Mouse (Mus musculus): ENCODE results near the gene Tlr9. TPM values are rescaled to one million over a fixed set of nuclear protein-coding genes. Genes with fewer than 3 reads are reported as not detected.
A peak's percentile ranks its signal among the peaks of the same experiment; 100 is the strongest.

The Tlr9 gene
- total RNA-seq, 2 experiments from 2014 or later = 1.1 to 1.4 TPM

DNA sequence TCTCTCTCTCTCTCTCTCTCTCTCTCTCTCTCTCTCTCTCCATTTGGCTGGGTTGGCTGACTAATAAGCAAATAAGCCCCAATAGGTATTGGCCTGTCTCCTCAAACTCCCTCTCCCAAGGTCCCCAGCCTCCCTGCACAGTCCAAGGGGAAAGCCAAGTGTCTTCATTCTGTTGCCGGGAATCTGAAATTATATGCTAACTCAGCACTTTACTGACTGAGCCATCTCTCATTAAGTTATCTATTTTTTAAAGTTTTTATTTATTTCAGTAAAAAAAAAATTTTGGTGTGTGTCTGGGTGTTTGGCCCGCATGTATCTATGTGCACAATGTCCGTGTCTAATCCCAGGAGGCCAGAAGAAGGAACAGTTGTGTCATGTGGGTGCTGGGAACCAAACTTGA is 20.5 kb upstream of the Tlr9 start:
- no peak for DNase-seq (ENCODE audit: extremely low spot score in 1 of 2, low spot score in 2 of 2)
- intact Hi-C loops (cut with DNase I) = no loop called here

DNA sequence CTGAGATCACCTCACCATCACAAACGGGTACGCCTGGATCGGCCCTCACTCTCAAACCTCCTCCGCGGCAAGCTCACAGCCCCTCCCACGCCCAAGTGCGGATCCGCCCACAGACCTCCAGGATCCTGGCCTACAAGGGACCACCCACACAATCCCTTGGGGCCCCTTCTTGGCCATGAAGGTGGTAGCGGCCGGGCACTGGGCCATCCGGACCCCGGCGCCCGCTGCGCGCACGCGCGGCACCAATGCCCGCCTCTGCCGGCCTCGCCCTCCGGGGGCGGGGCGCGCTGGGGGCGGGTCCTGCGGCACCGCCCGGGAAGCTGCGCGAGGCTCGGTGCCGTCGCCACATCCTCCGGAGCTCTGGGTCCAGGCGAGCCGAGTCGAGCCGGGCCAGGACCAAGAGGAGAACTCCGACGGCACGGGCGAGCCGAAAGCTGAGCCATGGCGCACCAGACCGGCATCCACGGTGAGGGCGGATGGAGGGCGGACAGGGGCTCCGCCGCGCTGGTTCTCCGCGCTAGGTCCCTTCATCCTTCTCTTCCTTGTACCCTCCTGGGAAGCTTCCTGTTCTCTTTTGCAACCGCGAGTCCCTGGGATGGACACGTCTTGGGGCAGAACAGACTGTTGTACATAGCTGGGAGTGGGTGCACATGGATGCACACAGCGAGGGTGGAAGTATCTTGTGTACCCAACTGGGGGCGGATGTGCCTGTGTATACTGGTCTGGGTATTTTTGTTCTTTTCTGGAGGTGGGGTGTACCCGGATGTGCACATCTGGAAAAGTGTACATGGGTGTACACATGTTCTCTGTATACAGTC is 19.4 kb upstream of the Tlr9 start, which contains the start of gene Twf2:
Twf2 (plus strand) TSS at position 290 of the 818 bp plus-strand sequence.
- peak; percentile 78 to 94 for DNase-seq (ENCODE audit: extremely low spot score in 1 of 2, low spot score in 2 of 2)
- intact Hi-C loops (cut with DNase I) = no loop called here

DNA sequence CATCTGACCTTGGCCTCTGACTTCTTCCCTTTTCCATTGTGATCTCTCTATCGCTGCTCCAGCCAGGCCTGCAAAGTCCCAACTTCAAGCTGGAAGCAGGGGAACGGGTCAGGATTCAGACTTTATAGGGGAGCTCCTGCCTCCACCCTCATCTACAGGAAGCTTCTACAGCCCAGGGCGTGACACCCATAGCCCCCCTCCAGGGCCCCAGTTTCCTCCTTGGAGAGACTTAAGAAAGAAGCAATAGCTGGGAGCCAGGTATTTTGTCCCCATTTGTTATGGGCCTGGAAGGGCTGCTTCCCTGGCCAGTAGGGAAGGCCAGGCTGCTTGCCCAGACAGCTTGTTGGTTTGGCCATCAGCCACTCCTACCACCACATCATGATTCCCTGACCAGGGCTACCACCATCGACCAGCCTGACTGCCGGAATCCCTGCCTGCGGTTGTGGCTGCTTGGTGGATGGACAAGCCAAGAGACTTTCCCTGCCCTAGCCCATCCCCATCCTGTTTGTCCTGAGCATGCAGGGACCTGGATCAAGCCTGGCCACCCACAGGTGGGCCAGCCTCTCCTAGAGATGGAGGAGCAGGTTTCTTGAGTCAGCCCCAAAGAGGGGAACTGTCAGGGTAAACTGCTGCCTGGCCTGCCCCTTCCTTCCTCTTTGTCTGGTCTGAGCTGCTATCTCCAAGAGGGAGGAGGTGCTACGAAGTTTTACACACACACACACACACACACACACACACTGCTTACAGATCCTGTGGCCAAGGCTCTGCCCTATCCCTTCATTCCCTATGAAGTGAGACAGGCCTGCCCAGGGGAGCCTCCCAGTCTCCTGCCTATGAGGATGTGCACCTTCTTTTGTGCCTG is 18.2 kb upstream of the Tlr9 start:
- peak in 1 of 2 experiments; percentile 50 for DNase-seq (ENCODE audit: extremely low spot score in 1 of 2, low spot score in 2 of 2)
- intact Hi-C loops (cut with DNase I) = no loop called here

DNA sequence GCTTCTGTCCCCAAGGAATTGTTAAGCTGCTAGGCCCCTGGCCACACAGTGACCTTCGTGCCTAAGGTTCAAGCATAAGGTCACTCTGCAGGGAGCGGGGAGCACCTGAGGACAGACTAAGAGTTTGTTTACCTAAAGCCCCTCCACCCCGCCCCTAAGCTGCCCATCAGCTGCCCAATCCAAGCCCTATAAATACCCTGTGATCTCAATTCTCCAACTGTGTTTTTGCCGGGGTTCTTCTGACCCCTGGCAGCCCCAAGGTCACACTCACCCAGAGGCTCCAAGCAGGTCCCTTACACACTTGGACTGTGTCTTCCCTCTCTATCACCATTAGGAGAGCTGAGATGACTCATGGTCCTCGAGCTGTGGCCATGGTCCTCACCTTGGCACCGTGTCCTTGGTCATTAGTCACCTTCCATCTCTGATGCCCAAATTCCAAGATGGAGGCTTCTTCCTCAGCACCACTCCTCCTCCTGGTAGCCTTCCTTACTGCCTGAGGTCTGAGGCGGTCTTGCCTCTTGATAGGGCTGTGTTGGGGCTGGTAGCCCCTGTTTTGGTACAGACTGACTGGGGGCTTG is 16.6 kb upstream of the Tlr9 start:
- intact Hi-C loops (cut with DNase I) = no loop called here
- DNase-seq (ENCODE audit: extremely low spot score in 1 of 2, low spot score in 2 of 2) = no peak

DNA sequence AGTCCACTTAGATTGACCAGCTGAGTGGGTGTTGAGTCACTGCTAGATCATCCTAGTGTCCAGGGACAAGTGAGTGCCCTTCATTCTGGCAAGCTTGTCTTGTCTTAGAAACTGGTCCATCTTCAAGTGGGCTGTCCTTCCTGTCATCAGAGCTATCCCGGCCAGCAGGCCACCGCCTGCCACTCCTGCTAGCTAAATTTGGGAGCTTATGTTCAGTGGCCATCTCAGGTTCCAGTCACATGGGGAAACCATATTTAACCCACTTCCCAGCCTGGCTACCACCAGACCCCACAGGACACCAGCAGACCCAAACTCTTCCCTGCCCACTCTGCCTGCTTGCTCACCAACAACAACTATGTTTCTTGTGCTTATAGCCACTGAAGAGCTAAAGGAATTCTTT is 15.9 kb upstream of the Tlr9 start:
- intact Hi-C loops (cut with DNase I) = no loop called here
- DNase-seq (ENCODE audit: extremely low spot score in 1 of 2, low spot score in 2 of 2) = no peak

DNA sequence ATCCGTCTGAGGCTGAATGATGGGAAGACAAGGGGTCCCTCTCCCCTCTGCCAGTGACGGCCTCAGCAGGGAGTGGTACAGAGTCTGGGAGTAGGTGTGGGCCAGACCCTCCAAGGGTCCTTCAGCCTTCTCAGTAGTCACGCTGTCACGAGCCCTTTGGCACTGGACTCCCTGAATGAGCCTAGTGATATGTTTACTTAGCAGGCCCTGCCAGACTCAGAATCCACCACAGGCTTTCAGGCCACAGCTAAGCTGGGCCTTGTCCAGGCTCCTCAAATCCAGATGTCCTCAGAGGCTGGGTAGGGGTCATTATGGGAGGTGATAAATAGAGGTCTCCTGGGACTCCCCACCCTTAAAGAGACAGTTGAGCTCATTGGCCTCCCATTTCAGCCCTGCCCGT is 14.2 kb upstream of the Tlr9 start:
- no peak for DNase-seq (ENCODE audit: extremely low spot score in 1 of 2, low spot score in 2 of 2)
- intact Hi-C loops (cut with DNase I) = no loop called here

DNA sequence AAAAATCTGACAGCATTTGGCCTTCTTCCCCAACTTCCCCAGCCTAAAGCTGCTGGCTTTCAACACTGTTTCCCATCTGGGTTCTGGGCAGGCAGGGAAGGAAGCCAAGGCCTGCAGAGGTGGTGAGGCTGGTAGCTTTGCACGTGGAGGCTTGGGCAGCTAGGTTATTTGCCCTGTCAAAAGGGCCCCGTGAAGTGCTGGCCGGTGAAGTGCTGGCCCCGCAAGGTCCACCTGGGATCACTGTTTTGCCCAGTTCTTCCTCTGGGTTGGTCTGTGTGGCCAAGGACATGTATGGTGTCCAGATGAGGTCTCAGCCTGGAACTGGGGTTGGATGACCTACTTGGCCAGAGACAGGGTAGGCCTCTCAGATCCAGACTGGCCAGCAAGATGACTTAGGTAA is 12.4 kb upstream of the Tlr9 start:
- intact Hi-C loops (cut with DNase I) = loop anchor here (5.0 to 10.0 kb wide), 2 partner anchors 38 to 215 kb away; partner anchors contain the start of genes Rpl29 and Wdr82

DNA sequence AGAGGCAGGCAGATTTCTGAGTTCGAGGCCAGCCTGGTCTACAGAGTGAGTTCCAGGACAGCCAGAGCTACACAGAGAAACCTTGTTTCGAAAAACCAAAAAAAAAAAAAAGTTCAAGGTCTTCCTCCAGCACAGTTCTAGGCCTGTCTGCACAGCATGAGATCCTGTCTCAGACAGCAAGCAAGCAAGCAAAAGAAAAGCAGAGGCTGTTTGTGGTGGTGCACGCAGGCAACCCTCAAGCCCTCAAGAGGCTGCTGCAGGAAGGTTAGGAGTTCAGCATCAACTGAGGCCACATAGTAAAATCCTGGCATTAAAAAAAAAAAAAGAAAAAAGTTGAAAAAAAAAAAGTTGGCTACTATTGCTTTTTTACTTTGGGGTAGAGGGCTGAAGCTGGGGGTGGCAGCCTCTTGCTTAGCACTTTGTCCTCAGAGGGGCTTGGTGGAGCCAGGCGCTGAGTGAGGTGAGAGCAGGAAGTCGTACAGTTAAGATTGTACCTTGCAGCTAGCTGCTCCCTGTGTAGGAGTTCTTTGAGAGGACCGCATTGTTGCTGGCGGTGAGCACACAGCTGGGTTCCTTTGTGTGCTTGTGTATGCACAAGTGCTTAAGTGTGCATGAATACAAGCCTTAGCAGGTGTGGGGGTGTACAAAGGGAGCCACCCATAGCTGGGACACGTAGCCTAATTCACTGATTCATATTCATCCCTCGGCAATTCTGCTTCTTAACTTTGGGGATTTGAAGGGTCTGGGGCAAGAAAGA is 11.4 kb upstream of the Tlr9 start:
- DNase-seq (ENCODE audit: extremely low spot score in 1 of 2, low spot score in 2 of 2) = no peak
- intact Hi-C loops (cut with DNase I) = loop anchor here (5.0 to 10.0 kb wide), 2 partner anchors 39 to 214 kb away; partner anchors contain the start of genes Rpl29 and Wdr82

More for the DNA sequence above, 12.4 kb upstream of the Tlr9 start:
- DNase-seq (ENCODE audit: extremely low spot score in 1 of 2, low spot score in 2 of 2) = no peak

DNA sequence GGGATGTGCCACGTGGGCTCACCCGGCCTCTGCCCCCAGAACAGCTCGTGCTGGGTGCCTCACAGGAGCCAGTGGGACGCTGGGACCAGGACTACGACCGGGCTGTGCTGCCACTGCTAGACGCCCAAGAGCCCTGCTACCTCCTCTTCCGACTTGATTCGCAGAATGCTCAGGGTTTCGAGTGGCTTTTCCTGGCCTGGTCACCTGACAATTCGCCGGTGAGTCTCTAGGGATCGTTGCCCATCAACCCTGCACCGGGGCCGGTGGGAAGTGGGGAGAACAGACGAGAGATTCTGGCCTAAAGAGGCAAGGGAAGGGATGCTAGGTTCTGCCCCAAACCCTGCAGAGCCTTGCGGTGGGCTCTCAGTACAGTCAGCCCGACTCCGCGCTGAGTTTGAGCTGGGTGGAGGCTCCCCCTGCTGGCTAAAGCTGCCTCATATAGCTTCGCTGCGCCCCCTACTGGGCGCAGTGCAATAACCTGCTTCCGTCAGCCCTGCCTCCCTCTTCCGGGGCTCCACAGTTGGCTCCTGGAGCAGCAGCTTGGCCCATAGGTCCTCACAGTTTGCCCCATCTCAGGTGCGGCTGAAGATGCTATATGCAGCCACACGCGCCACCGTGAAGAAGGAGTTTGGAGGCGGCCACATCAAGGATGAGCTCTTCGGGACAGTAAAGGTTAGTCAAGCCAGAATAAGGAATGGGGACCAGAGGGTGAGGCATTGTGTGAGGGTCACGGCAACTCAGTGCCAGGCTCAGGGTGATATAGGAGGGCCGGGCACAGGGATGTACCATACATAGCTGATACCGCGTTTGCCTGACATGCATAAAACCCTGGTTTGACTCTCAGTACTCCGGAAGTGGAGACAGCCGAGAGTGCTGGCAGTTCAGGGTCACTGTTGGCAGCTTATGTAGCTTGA is 10.5 kb upstream of the Tlr9 start:
- DNase-seq (ENCODE audit: extremely low spot score in 1 of 2, low spot score in 2 of 2) = peak; percentile 74 to 89
- intact Hi-C loops (cut with DNase I) = loop anchor here (5.0 to 10.0 kb wide), 2 partner anchors 40 to 213 kb away; partner anchors contain the start of genes Rpl29 and Wdr82

DNA sequence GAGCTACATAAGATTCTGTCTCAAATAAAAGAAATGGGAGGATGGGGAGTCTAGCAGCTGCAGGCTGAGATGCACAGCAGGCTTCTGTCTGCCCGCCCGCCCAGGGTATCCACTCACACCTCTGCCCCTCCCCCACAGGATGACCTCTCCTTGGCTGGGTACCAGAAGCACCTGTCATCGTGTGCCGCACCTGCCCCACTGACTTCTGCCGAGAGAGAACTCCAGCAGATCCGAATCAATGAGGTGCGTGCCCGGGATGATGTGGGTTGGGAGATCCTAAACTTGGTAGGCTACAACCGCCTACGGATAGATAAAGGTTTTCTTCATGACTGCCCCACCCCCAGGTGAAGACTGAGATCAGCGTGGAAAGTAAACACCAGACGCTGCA is 9.8 kb upstream of the Tlr9 start:
- intact Hi-C loops (cut with DNase I) = loop anchor here (5.0 to 10.0 kb wide), 2 partner anchors 40 to 212 kb away; partner anchors contain the start of genes Rpl29 and Wdr82
- DNase-seq (ENCODE audit: extremely low spot score in 1 of 2, low spot score in 2 of 2) = peak in 1 of 2 experiments; percentile 42

DNA sequence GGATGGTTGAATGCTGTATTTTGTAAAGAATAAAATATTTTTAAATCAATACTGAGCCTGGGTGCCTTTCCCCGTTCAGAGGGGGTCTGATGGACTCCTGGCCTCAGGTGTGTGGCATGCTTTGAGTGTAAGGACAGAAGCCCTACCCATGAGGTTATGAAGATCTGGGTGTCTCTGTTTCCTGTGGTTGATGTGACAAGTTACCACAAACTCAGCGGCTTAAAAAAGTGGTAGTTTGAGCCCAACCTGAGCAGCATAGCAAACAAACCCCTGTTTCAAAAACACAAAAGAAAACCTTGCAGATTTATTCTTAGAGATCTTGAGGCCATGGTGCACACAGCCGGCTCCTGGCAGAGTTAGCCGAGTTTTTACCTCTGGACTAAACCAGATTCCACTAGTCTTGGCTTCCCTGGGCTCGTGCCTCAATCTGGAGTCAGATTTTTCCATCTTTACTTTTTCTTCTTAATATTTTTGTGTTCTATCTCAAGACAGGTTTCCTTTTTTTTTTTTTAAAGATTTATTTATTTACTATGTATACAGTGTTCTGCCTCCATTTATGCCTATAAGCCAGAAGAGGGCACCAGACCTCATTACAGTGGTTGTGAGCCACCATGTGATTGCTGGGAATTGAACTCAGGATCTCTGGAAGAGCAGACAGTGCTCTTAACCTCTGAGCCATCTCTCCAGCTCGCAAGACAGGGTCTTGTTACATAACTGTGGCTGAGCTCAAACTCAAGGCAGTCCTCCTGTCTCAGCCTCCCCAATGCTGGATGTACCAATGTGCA is 6.9 kb upstream of the Tlr9 start:
- intact Hi-C loops (cut with DNase I) = loop anchor here (10.0 kb wide), 1 partner anchor 209 kb away; the partner anchor contains the start of gene Rpl29
- no peak for DNase-seq (ENCODE audit: extremely low spot score in 1 of 2, low spot score in 2 of 2)

DNA sequence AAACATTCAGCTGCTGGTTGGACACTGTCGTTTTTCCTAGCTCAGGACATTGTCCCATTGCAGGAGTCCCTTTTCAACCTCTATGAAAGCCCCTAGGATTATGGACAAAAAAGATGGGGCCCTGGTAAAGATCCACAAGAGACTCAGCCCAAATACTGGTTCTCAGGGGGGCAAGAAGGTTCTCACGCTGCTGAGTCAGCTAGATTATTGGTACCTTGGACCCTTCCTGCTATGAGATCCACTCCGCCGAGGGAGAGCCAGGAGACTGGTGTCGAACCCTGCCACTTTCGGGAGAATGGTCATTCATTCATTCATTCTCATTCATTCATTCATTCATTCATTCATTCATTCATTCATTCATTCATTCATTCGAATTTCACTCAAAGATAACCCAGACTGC is 5.4 kb upstream of the Tlr9 start:
- intact Hi-C loops (cut with DNase I) = loop anchor here (10.0 kb wide), 1 partner anchor 208 kb away; the partner anchor contains the start of gene Rpl29
- DNase-seq (ENCODE audit: extremely low spot score in 1 of 2, low spot score in 2 of 2) = no peak

DNA sequence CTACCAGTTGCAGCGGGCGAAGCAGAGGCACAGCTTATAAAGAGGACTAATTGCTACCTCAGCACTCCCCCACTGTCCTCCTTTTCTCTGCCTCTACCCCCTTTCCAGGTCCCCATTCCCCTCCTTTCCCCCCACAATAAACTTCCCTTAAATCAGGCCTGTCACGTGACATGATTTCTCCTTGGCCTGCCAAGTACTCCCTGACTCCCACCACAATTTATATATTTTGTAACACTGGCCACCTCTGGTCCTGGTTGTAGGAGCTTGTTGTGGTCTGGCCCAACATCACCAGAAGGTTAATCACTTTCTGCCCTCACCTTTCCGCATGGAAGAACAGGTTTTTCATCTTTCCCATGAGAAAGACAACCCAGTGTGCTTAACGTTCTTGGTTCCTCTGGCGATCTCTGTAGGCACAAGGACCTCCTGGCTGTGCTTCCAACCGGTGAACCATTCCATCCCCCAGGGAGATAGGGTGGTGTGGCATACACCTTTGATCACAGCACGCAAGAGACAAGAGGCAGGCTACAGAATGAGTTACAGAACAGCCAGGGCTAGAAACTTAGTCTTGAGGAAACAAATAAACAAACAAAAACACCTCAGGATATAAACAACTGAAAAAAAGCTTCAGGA is 1.4 kb upstream of the Tlr9 start:
- no peak for DNase-seq (ENCODE audit: extremely low spot score in 1 of 2, low spot score in 2 of 2)
- intact Hi-C loops (cut with DNase I) = no loop called here

DNA sequence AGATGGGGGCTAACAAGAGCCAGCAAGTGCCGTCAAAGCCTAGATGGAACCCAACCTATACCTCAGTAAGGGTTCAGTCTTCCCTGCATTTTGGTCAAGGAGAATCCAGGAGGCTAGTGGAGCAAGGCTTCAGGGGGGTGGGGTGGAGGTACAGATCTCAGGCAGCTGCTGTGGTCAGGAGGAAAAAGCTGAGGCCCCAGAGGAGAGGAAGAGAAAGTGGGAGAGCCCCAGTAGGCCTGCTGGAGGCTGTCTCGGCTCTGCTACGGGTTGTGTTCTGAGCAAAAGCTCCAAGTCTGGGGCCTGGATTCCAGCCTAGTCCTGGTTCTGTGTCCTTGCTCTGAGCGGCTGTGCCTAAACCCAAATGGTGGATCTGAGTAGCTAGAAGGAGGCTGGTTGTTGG is 596 bp downstream of the Tlr9 start:
- DNase-seq (ENCODE audit: extremely low spot score in 1 of 2, low spot score in 2 of 2) = no peak
- intact Hi-C loops (cut with DNase I) = no loop called here

DNA sequence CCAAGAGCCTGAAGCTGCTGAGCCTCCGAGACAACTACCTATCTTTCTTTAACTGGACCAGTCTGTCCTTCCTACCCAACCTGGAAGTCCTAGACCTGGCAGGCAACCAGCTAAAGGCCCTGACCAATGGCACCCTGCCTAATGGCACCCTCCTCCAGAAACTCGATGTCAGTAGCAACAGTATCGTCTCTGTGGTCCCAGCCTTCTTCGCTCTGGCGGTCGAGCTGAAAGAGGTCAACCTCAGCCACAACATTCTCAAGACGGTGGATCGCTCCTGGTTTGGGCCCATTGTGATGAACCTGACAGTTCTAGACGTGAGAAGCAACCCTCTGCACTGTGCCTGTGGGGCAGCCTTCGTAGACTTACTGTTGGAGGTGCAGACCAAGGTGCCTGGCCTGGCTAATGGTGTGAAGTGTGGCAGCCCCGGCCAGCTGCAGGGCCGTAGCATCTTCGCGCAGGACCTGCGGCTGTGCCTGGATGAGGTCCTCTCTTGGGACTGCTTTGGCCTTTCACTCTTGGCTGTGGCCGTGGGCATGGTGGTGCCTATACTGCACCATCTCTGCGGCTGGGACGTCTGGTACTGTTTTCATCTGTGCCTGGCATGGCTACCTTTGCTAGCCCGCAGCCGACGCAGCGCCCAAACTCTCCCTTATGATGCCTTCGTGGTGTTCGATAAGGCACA is 3.2 kb downstream of the Tlr9 start:
- intact Hi-C loops (cut with DNase I) = no loop called here
- no peak for DNase-seq (ENCODE audit: extremely low spot score in 1 of 2, low spot score in 2 of 2)

Measured in left cerebral cortex, postnatal 10 days (tissue).